Mouse (Mus musculus) liver, embryonic 11.5 days (tissue): ENCODE measurements around the gene Ctrc. TPM values are rescaled to one million over a fixed set of nuclear protein-coding genes. Genes with fewer than 3 reads are reported as not detected.

Experiments used
- ATAC-seq: fragments of 200-750 bp; cut with Nextera tagmentation; replicated peaks from 2 replicates; pipeline ENCODE4 v1.8.0; 2017; ENCODE audit warnings: moderate number of reproducible peaks, mild to moderate bottlenecking, moderate TSS enrichment, moderate library complexity; ENCODE audit not compliant: low FRiP score
- DNase-seq: peaks from one replicate; pipeline ENCODE4 v3.0.0-alpha.2; 2017; ENCODE audit warnings: low spot score
- H3K27ac ChIP-seq: fragments of 300-500 bp; sonication (generic); 2 replicates; pipeline ENCODE4 v1.5.1; 2014; ENCODE audit warnings: mild to moderate bottlenecking, low read depth, low read length, control low read depth
- H3K27me3 ChIP-seq: fragments of 300-500 bp; sonication (generic); replicated peaks from 2 replicates; pipeline ENCODE4 v1.6.1; 2014; ENCODE audit warnings: low read length, mixed read lengths; ENCODE audit not compliant: control insufficient read depth, insufficient read depth
- H3K36me3 ChIP-seq: fragments of 300-500 bp; sonication (generic); 2 replicates; pipeline ENCODE4 v1.6.1; 2014; ENCODE audit warnings: mild to moderate bottlenecking, low read length, moderate library complexity, mixed read lengths; ENCODE audit not compliant: control insufficient read depth, insufficient read depth
- H3K4me1 ChIP-seq: fragments of 300-500 bp; sonication (generic); replicated peaks from 2 replicates; pipeline ENCODE4 v1.6.1; 2014; ENCODE audit warnings: low read length, mixed read lengths; ENCODE audit not compliant: control insufficient read depth, insufficient read depth
- H3K4me2 ChIP-seq: fragments of 300-500 bp; sonication (generic); 2 replicates; pipeline ENCODE4 v1.6.1; 2014; ENCODE audit warnings: mild to moderate bottlenecking, control low read depth, moderate library complexity
- H3K4me3 ChIP-seq: fragments of 300-500 bp; sonication (generic); 2 replicates; pipeline ENCODE4 v1.5.1; 2014; ENCODE audit warnings: low read depth, low read length, control low read depth
- H3K9ac ChIP-seq: fragments of 300-500 bp; sonication (generic); 2 replicates; pipeline ENCODE4 v1.6.1; 2014; ENCODE audit warnings: low read depth, low read length, control low read depth
- H3K9me3 ChIP-seq: fragments of 300-500 bp; sonication (generic); 2 replicates; pipeline ENCODE4 v1.6.1; 2016; ENCODE audit warnings: low read length, inconsistent platforms, mixed read lengths; ENCODE audit not compliant: control insufficient read depth
- WGBS: fragments of 180-500 bp; shearing (Covaris S2); extraction: QIAGEN DNeasy Blood & Tissue Kit; methylation state at CpG from one replicate; pipeline ENCODE4 v1.1.7; 2014; 5-methylcytosine and 5-hydroxymethylcytosine counted together
- polyA plus RNA-seq: library from polyadenylated mRNA; unstranded; fragments of >200 nt; fragmentation: Nextera tagmentation; extraction: Ambion mirVana; gene quantifications from 2 replicates; pipeline ENCODE4 v1.2.1, GENCODE M21; 2014

Ctrc gene
- polyA plus RNA-seq, 1 experiment from 2014 or later = not detected

- Histone ChIP-seq H3K27ac (no peak overlapping the region), H3K4me1 (peaks cover 18% of the 10 kb centered on the region)
Observed at GRCm38 (mm10) chr4:141765008-141765407, 81.2 kb downstream of the Ctrc start.

More at GRCm38 (mm10) chr4:141765008-141765407, 81.2 kb downstream of the Ctrc start:
- Histone ChIP-seq H3K27me3 (no peaks in the 10 kb centered on the region), H3K9me3 (no peaks in the 10 kb centered on the region), H3K9ac (no peak overlapping the region), H3K36me3 (peaks cover 21% of the 10 kb centered on the region; the same call in 1 of the 2 replicates), H3K4me2 (no peak overlapping the region), H3K4me3 (no peak overlapping the region)
- 96% methylated on average over 3 of the region's 3 CpGs for WGBS
- ATAC-seq = no peak
- no peak for DNase-seq

Other genes with a start within 250 kb of the Ctrc start
- 15.4 and 17.0 TPM in 2 replicates for gene Fblim1, start 240.3 kb downstream of the Ctrc start, polyA plus RNA-seq
- gene Tmem82, start 227.7 kb downstream of the Ctrc start, polyA plus RNA-seq = 3.3 and 3.7 TPM in 2 replicates
- not detected in 2 replicates for gene Slc25a34, start 222.5 kb downstream of the Ctrc start, polyA plus RNA-seq
- gene Plekhm2, start 181.5 kb downstream of the Ctrc start, polyA plus RNA-seq = 2.1 and 3.4 TPM in 2 replicates
- gene Rsc1a1, start 160.8 kb downstream of the Ctrc start, polyA plus RNA-seq = 2.7 TPM in 1 of 2 replicates, not detected in the other
- gene Ddi2, start 122.9 kb downstream of the Ctrc start, polyA plus RNA-seq = 29.3 and 31.4 TPM in 2 replicates
- 16.0 and 18.0 TPM in 2 replicates for gene Agmat, start 99.7 kb downstream of the Ctrc start, polyA plus RNA-seq
- 4.0 and 4.2 TPM in 2 replicates for gene Dnajc16, start 55.4 kb downstream of the Ctrc start, polyA plus RNA-seq
- 16.5 and 18.3 TPM in 2 replicates for gene Casp9, start 52.7 kb downstream of the Ctrc start, polyA plus RNA-seq
- not detected in 2 replicates for gene Cela2a, start 20.2 kb downstream of the Ctrc start, polyA plus RNA-seq
- 62.1 and 69.1 TPM in 2 replicates for gene Efhd2, start 28.6 kb upstream of the Ctrc start, polyA plus RNA-seq
- gene Fhad1, start 168.7 kb upstream of the Ctrc start, polyA plus RNA-seq = 0.69 and 1.8 TPM in 2 replicates
- gene Tmem51, start 237.9 kb upstream of the Ctrc start, polyA plus RNA-seq = 16.7 and 17.7 TPM in 2 replicates